Mouse (Mus musculus) E14TG2a.4 (cell line): ENCODE measurements at regions not wholly inside any gene's neighbourhood (a gene's known extent, or its start where the extent isn't known, plus 50 kb on each side); places are given as distances from the start of the nearest gene placed in this dataset.

Source experiments
- CTCF ChIP-seq: conservative IDR thresholded peaks from 2 replicates; pipeline ENCODE4 v1.5.1; 2014; ENCODE audit warnings: low read length
- POU5F1 ChIP-seq: IDR thresholded peaks from 2 replicates; pipeline ENCODE4 v1.6.1; 2014; ENCODE audit warnings: low read length, borderline replicate concordance

GRCm38 (mm10) chr7:137866880-137867279 lies 429.5 kb downstream of the Glrx3 start:
- no peak for TF ChIP-seq CTCF
- no peak for TF ChIP-seq POU5F1
